Mouse (Mus musculus): Measurements from ENCODE around the gene Rere. TPM values are rescaled to one million over a fixed set of nuclear protein-coding genes. Genes with fewer than 3 reads are reported as not detected.

The Rere gene
- total and polyA plus RNA-seq, 3 experiments = 3.1 to 36.5 (median 8.7) TPM

DNA sequence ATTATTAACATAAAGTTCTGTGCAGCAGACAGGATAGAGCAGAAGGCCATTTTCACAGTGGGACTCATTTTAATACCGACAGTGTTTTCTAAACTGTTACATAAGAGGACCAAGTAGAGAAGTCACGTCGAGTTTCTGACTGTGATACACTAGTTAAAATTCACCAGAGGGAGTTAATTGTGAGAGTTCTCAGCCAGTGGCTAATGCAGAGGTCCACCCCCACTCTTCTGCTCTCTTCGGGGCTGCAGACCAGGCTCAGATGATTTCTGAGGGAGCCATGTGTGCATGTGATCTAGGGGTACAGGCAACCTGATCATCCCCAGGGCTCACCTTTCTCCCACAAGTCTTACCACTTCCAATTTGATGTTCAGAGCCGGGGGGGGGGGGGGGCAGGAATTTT, 281.8 kb downstream of the Rere start:
- no peaks in the 10 kb centered on the region for H3K27me3 ChIP-seq (replicated peaks)
- DNase-seq (ENCODE audit: extremely low read depth) = no peak
- no peaks in the 10 kb centered on the region for H3K9me3 ChIP-seq (replicated peaks; ENCODE audit: low read length)
- H3K36me3 ChIP-seq (replicated peaks in 1 of 2; ENCODE audit: control insufficient read depth in 1 of 2, insufficient read depth in 1 of 2, low read length in 1 of 2) = peaks cover 3 to 30% of the 10 kb centered on the region in 2 experiments
- no peaks in the 10 kb centered on the region for H3K79me2 ChIP-seq (replicated peaks; ENCODE audit: control insufficient read depth, extremely low read depth, insufficient read depth, poor library complexity, severe bottlenecking)
- TF ChIP-seq TBP (conservative IDR thresholded peaks at IDR 0.05; ENCODE audit: low read depth, low read length) = no peak
- no peak overlapping the region for H3K27ac ChIP-seq (ENCODE audit: insufficient read depth, low read depth)
- dilution Hi-C loops (cut with MboI; ENCODE audit: extremely low pct_ligation_motif_present, extremely low pct_unique_long_range_greater_than_20kb, low sequenced_read_pairs) = no loop called here
- H3K4me2 ChIP-seq (ENCODE audit: insufficient read depth, low read depth, poor library complexity, severe bottlenecking) = no peak overlapping the region
- no peak overlapping the region for H3K9ac ChIP-seq (ENCODE audit: insufficient read depth, low read depth)
- peaks cover 16 to 61% of the 10 kb centered on the region in 2 experiments for H3K4me1 ChIP-seq (ENCODE audit: control insufficient read depth in 1 of 2, insufficient read depth in 2 of 2)
- in situ Hi-C loops (cut with MboI; ENCODE audit: low pct_ligation_motif_present, low pct_unique_long_range_greater_than_20kb, low sequenced_read_pairs) = no loop called here
- H3K4me3 ChIP-seq (replicated peaks in 1 of 3; ENCODE audit: low read depth in 2 of 3, low read length in 2 of 3, poor library complexity in 1 of 3) = no peak overlapping the region

DNA sequence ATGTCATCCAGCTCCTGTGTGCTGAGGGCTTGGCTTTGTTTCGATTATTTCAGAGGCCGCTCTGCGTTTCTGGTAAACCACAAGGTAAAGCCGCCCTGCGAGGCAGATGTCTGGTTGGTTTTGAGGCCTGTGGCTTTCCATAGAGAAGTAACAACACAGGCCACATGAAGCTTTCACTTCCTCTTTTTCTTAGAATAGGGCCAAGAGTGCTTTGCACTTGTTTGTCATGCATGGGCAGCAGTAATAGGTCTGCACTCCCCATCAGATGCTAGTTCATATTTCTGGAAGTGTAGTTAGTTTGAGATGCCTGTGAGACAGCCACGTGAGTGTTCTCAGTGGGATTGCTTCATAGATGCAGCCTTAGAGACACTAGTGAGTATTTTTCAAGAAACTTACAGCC, 284.7 kb downstream of the Rere start:
- Histone ChIP-seq H3K36me3 (replicated peaks in 1 of 2; ENCODE audit: control insufficient read depth in 1 of 2, insufficient read depth in 1 of 2, low read length in 1 of 2) (peaks cover 4 to 28% of the 10 kb centered on the region in 2 experiments), H3K4me2 (ENCODE audit: insufficient read depth, low read depth, poor library complexity, severe bottlenecking) (peak overlapping the region; percentile 27; the same call in 1 of the 2 replicates), H3K27ac (ENCODE audit: insufficient read depth, low read depth) (peak overlapping the region; percentile 37; the same call in 1 of the 2 replicates), H3K4me1 (ENCODE audit: control insufficient read depth in 1 of 2, insufficient read depth in 2 of 2) (peaks cover 24 to 67% of the 10 kb centered on the region in 2 experiments), H3K9me3 (replicated peaks; ENCODE audit: low read length) (no peaks in the 10 kb centered on the region), H3K27me3 (replicated peaks) (no peaks in the 10 kb centered on the region), H3K79me2 (replicated peaks; ENCODE audit: control insufficient read depth, extremely low read depth, insufficient read depth, poor library complexity, severe bottlenecking) (no peaks in the 10 kb centered on the region; the same call in 1 of the 2 replicates), H3K9ac (ENCODE audit: insufficient read depth, low read depth) (no peak overlapping the region), H3K4me3 (replicated peaks in 1 of 3; ENCODE audit: low read depth in 2 of 3, low read length in 2 of 3, poor library complexity in 1 of 3) (no peak overlapping the region)
- in situ Hi-C loops (cut with MboI; ENCODE audit: low pct_ligation_motif_present, low pct_unique_long_range_greater_than_20kb, low sequenced_read_pairs) (no loop called here), dilution Hi-C loops (cut with MboI; ENCODE audit: extremely low pct_ligation_motif_present, extremely low pct_unique_long_range_greater_than_20kb, low sequenced_read_pairs) (no loop called here)
- DNase-seq (ENCODE audit: extremely low read depth) = peak; percentile 97
- TF ChIP-seq CHD1 (IDR thresholded peaks at IDR 0.05; ENCODE audit: low read depth, low read length) = peak; percentile 49; the same call in 1 of the 2 replicates
- 0 out of 2 replicates have a peak, but pooled peaks have one; percentile 7 for TF ChIP-seq USF1 (IDR thresholded peaks at IDR 0.05; ENCODE audit: low read depth, low read length)
- no peak for TF ChIP-seq ZKSCAN1 (IDR thresholded peaks at IDR 0.05; ENCODE audit: borderline replicate concordance, low read depth, low read length)
- TF ChIP-seq ETS1 (conservative IDR thresholded peaks at IDR 0.05; ENCODE audit: low read depth, low read length) = peak; percentile 95
- TF ChIP-seq NELFE (IDR thresholded peaks at IDR 0.05; ENCODE audit: low read depth, low read length) = no peak
- TF ChIP-seq TCF12 (IDR thresholded peaks at IDR 0.05; ENCODE audit: low read depth, low read length) = peak; percentile 99
- peak; percentile 85 for TF ChIP-seq MAZ (IDR thresholded peaks at IDR 0.05; ENCODE audit: low read depth, low read length)
- 0 out of 2 replicates have a peak, but pooled peaks have one; percentile 39 for TF ChIP-seq ELF1 (IDR thresholded peaks at IDR 0.05; ENCODE audit: low read depth, low read length)
- TF ChIP-seq GABPA (IDR thresholded peaks at IDR 0.05; ENCODE audit: insufficient replicate concordance, low read depth, low read length) = no peak
- no peak for TF ChIP-seq CTCF (conservative IDR thresholded peaks at IDR 0.05 in 1 of 2, IDR thresholded peaks at IDR 0.05 in 1 of 2; ENCODE audit: low read depth in 2 of 2, low read length in 2 of 2)
- peak; percentile 99 for TF ChIP-seq BHLHE40 (IDR thresholded peaks at IDR 0.05; ENCODE audit: low read depth, low read length)
- peak; percentile 99 for TF ChIP-seq MAFK (IDR thresholded peaks at IDR 0.05; ENCODE audit: insufficient replicate concordance, low read length)
- TF ChIP-seq IRF4 (IDR thresholded peaks at IDR 0.05; ENCODE audit: low read depth, low read length) = peak; percentile 100
- TF ChIP-seq SMC3 (IDR thresholded peaks at IDR 0.05; ENCODE audit: low read depth, low read length) = no peak
- TF ChIP-seq MXI1 (IDR thresholded peaks at IDR 0.05; ENCODE audit: low read depth, low read length) = peak; percentile 91
- no peak; the same call in 1 of the 2 replicates for TF ChIP-seq ZNF384 (IDR thresholded peaks at IDR 0.05; ENCODE audit: low read depth, low read length)
- peak; percentile 99 for TF ChIP-seq RCOR1 (conservative IDR thresholded peaks at IDR 0.05; ENCODE audit: low read depth, low read length)
- TF ChIP-seq NRF1 (IDR thresholded peaks at IDR 0.05; ENCODE audit: low read depth, low read length) = no peak
- no peak for TF ChIP-seq POLR2A (IDR thresholded peaks at IDR 0.05; ENCODE audit: low read depth, low read length)
- peak; percentile 87 for TF ChIP-seq CHD2 (IDR thresholded peaks at IDR 0.05; ENCODE audit: low read length)
- peak; percentile 99 for TF ChIP-seq MEF2A (IDR thresholded peaks at IDR 0.05; ENCODE audit: borderline replicate concordance, low read depth, low read length)
- peak; percentile 89 for TF ChIP-seq MYC (IDR thresholded peaks at IDR 0.05; ENCODE audit: low read depth, low read length)
- TF ChIP-seq HCFC1 (IDR thresholded peaks at IDR 0.05; ENCODE audit: low read depth, low read length) = peak; percentile 35
- peak; percentile 72 for TF ChIP-seq JUN (IDR thresholded peaks at IDR 0.05; ENCODE audit: insufficient read depth, low read depth, low read length)
- no peak for TF ChIP-seq TBP (conservative IDR thresholded peaks at IDR 0.05; ENCODE audit: low read depth, low read length)
- peak; percentile 93 for TF ChIP-seq SIN3A (IDR thresholded peaks at IDR 0.05; ENCODE audit: low read length)
- peak; percentile 75 for TF ChIP-seq MAX (IDR thresholded peaks at IDR 0.05; ENCODE audit: low read length)
- TF ChIP-seq ZC3H11A (IDR thresholded peaks at IDR 0.05; ENCODE audit: low read depth, low read length) = no peak
- 0 out of 2 replicates have a peak, but pooled peaks have one; percentile 13 for TF ChIP-seq KAT2A (IDR thresholded peaks at IDR 0.05; ENCODE audit: insufficient replicate concordance, low read length)
- no peak; the same call in 1 of the 2 replicates for TF ChIP-seq RAD21 (IDR thresholded peaks at IDR 0.05; ENCODE audit: low read depth, low read length)
- TF ChIP-seq JUND (conservative IDR thresholded peaks at IDR 0.05; ENCODE audit: low read depth, low read length) = peak; percentile 80
- TF ChIP-seq USF2 (conservative IDR thresholded peaks at IDR 0.05; ENCODE audit: low read depth, low read length) = no peak
- peak; percentile 100 for TF ChIP-seq EP300 (IDR thresholded peaks at IDR 0.05; ENCODE audit: low read length)

All from CH12.LX (cell line).